Mouse (Mus musculus) CD4-positive naive resting alpha-beta T cell, adult 76 days (primary cell): ENCODE results near the gene Smco4. TPM values are rescaled to one million over a fixed set of nuclear protein-coding genes. Genes with fewer than 3 reads are reported as not detected.

Source experiments
- total RNA-seq: library from RNA; stranded (reverse); gene quantifications from one replicate; pipeline ENCODE4 v1.2.4, GENCODE M21; 2023

The Smco4 gene
- 15.7 TPM for total RNA-seq

DNA sequence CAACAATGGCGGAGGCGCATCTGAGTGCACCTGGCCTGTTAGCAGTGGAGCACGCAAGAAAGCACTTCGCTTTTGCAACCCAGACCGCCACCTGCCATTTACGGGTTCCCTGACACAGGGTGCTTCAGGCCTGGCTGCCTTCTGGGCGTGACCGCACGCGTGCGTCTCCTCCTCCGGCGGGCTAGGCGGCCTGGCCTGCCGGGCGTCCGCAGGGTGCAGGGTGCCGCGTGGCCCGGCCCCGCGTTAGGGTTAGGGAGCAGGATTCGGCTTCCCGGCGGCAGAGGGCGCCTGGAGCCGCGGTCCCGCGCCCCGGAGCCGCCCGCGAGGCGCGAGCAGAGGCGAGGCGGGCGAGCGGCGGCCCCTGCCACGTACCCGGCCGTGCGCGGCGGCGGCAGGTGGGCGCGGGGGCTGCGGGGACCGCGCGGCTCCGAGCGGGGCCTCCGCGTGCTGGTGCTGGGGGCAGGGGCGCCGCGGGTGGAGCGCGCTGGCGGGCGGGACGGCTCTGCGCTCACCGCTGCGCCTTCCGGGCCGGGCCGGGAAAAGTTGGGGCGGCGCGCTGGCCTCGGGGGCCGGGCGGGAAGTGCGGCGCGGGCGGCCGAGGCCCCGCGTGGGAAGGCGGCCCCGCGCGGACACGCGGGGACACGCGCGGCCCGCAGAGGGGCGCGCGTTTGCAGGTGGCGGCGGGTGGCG, at the start of gene Smco4:
Gene Smco4 (plus strand): TSS at position 198 of the 690 bp plus-strand sequence.

Other genes with a start within 250 kb of the Smco4 start
- 53.5 TPM for gene Med17, start 213.5 kb upstream of the Smco4 start, total RNA-seq
- 295 TPM for gene Taf1d, start 187.2 kb upstream of the Smco4 start, total RNA-seq
- 3.6 TPM for gene 4931406C07Rik, start 187.0 kb upstream of the Smco4 start, total RNA-seq
- gene Cep295, start 135.6 kb upstream of the Smco4 start, total RNA-seq, result 42.3 TPM
- not detected for gene Deup1, start 134.5 kb downstream of the Smco4 start, total RNA-seq
- gene Slc36a4, start 216.3 kb downstream of the Smco4 start, total RNA-seq, result 7.1 TPM